Mouse (Mus musculus) v-Abl transformed pro-B cells (cell line): Measurements from ENCODE around the gene Mtmr10.

Experiments
- in situ Hi-C, 2 experiments: fragments of 400-800 bp; cut with MboI; formaldehyde crosslinking; loops; one replicate each; pipeline ENCODE4 v1.15.1; 2025; ENCODE audit not compliant: unreplicated experiment in 2 of 2

Mtmr10 gene

GRCm38 (mm10) chr7:64365863-64366262, 78.4 kb downstream of the Mtmr10 start:
- in situ Hi-C loops: no loop called here

DNA sequence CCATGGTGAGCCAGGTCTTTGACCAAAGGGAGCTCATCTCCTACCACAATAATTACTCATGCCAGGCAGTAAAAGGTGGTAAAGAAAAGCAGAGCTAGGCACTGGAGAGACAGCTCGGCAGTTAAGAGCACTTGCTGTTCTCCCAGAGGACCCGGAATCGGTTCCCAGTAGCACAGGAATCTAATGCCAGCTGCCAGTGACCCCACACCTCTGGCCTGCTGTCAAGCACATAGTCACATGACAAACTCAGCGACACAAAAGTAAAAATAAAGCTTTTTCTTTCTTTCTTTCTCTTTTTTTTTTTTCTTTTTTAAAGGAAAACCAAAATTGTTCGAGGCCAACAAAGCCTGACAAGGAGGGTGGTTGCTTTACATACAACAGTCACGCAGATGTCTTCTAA, 82.4 kb downstream of the Mtmr10 start:
- in situ Hi-C loops: no loop called here

DNA sequence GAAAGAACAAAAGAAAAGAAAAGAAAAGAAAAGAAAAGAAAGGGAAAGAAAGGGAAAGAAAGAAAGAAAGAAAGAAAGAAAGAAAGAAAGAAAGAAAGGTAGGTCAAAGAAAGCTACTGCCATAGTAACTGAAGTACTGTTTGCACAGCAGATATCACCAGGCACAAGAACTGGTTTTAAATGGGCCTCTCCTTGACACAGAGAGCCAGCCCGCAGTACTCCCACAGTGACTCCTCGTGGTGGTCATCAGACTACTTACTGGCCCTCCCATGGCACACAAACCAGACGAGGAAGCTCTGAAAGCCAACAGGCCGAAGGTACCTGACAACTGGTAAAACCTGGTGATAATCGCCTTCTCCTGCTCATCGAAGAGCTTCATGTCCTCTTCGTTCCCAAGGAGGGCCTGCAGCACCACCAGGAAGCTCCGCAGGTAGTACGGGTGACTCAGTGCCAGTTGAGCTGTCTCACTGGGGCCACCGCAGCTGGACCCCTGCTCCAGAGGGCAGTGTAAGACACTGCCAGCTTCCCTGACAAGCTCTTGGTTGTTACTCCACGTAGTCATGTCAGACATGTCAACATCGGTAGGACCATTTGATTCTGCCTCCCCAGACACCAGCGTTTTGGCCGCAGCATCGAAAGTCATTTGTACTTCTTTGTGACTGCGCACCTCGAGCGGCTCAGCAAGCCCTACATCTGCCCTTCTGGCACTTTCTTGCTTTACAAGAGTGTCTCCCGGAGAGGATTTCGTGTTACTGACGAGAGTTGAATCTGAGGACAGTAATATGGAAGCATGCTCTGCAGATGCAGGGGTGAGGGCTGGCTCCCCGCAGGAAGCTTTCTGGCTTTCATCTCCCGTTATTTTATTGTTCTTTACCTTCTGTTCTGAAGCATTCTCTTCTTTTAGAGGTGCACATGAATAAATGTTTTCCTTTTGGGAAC, 84.8 kb downstream of the Mtmr10 start:
- in situ Hi-C loops: no loop called here

- in situ Hi-C loops: no loop called here
These were observed 85.8 kb downstream of the Mtmr10 start for GRCm38 (mm10) chr7:64373147-64373829.

GRCm38 (mm10) chr7:64373830-64374562, 86.5 kb downstream of the Mtmr10 start, which contains the start of gene Fan1:
Gene Fan1, minus strand, starts transcription at chr7:64374095.
- in situ Hi-C loops: no loop called here
